Mouse (Mus musculus): ENCODE data around the gene Hsd17b13. TPM values are rescaled to one million over a fixed set of nuclear protein-coding genes. Genes with fewer than 3 reads are reported as not detected.

Hsd17b13 gene
- total and polyA plus RNA-seq, 2 experiments from 2014 or later: 0.16 TPM; not detected in 1

GRCm38 (mm10) chr5:103923755-103924154 lies 53.5 kb downstream of the Hsd17b13 start:
- no peaks in the 10 kb centered on the region for H3K4me1 ChIP-seq (ENCODE audit: insufficient read depth)
- H3K27me3 ChIP-seq (ENCODE audit: insufficient read depth, low read length): no peaks in the 10 kb centered on the region
- no peaks in the 10 kb centered on the region for H3K9me3 ChIP-seq (ENCODE audit: low read length)
- no peak overlapping the region for H3K9ac ChIP-seq
- TF ChIP-seq CTCF (IDR thresholded peaks at IDR 0.05; ENCODE audit: low read depth): no peak
- H3K36me3 ChIP-seq (ENCODE audit: insufficient read depth): no peaks in the 10 kb centered on the region
- ATAC-seq (no peak), DNase-seq (no peak)
- 94% methylated on average over 2 of the region's 2 CpGs for WGBS
- no peak overlapping the region for H3K27ac ChIP-seq (ENCODE audit: low read depth, low read length)
- no peak overlapping the region for H3K4me2 ChIP-seq (ENCODE audit: low read depth)
- H3K4me3 ChIP-seq (ENCODE audit: low read depth, low read length): no peak overlapping the region

- no peak overlapping the region for H3K4me2 ChIP-seq (ENCODE audit: low read depth)
- no peak for TF ChIP-seq CTCF (IDR thresholded peaks at IDR 0.05; ENCODE audit: low read depth)
- H3K9me3 ChIP-seq (ENCODE audit: low read length): no peaks in the 10 kb centered on the region
- H3K27ac ChIP-seq (ENCODE audit: low read depth, low read length): no peak overlapping the region
- no peaks in the 10 kb centered on the region for H3K4me1 ChIP-seq (ENCODE audit: insufficient read depth)
- H3K4me3 ChIP-seq (ENCODE audit: low read depth, low read length): no peak overlapping the region
- 81% methylated on average over 6 of the region's 6 CpGs for WGBS
- no peaks in the 10 kb centered on the region for H3K27me3 ChIP-seq (ENCODE audit: insufficient read depth, low read length)
- H3K9ac ChIP-seq: no peak overlapping the region
- DNase-seq: no peak
- ATAC-seq: no peak
- H3K36me3 ChIP-seq (ENCODE audit: insufficient read depth): no peaks in the 10 kb centered on the region
These were observed 54.1 kb downstream of the Hsd17b13 start for GRCm38 (mm10) chr5:103923101-103923500.

GRCm38 (mm10) chr5:103922436-103922835 lies 54.8 kb downstream of the Hsd17b13 start:
- no peak for ATAC-seq

GRCm38 (mm10) chr5:103919497-103919896 lies 57.7 kb downstream of the Hsd17b13 start:
- 92% methylated on average over 4 of the region's 4 CpGs for WGBS
- no peak for TF ChIP-seq CTCF (IDR thresholded peaks at IDR 0.05; ENCODE audit: low read depth)

More at GRCm38 (mm10) chr5:103922436-103922835, 54.8 kb downstream of the Hsd17b13 start:
- Histone ChIP-seq H3K9ac (no peak overlapping the region), H3K4me2 (ENCODE audit: low read depth) (no peak overlapping the region), H3K27ac (ENCODE audit: low read depth, low read length) (no peak overlapping the region), H3K4me3 (ENCODE audit: low read depth, low read length) (no peak overlapping the region), H3K4me1 (ENCODE audit: insufficient read depth) (no peaks in the 10 kb centered on the region), H3K27me3 (ENCODE audit: insufficient read depth, low read length) (no peaks in the 10 kb centered on the region), H3K9me3 (ENCODE audit: low read length) (no peaks in the 10 kb centered on the region), H3K36me3 (ENCODE audit: insufficient read depth) (no peaks in the 10 kb centered on the region)
- no peak for DNase-seq
- 65% methylated on average over 5 of the region's 5 CpGs for WGBS
- TF ChIP-seq CTCF (IDR thresholded peaks at IDR 0.05; ENCODE audit: low read depth): no peak

GRCm38 (mm10) chr5:103918233-103918632 lies 59.0 kb downstream of the Hsd17b13 start:
- TF ChIP-seq CTCF (IDR thresholded peaks at IDR 0.05; ENCODE audit: low read depth): no peak
- 82% methylated on average over 3 of the region's 3 CpGs for WGBS
- H3K4me3 ChIP-seq (ENCODE audit: low read depth, low read length): no peak overlapping the region
- H3K27me3 ChIP-seq (ENCODE audit: insufficient read depth, low read length): no peaks in the 10 kb centered on the region
- H3K36me3 ChIP-seq (ENCODE audit: insufficient read depth): no peaks in the 10 kb centered on the region
- ATAC-seq (no peak), DNase-seq (no peak)
- no peak overlapping the region for H3K4me2 ChIP-seq (ENCODE audit: low read depth)
- no peak overlapping the region for H3K27ac ChIP-seq (ENCODE audit: low read depth, low read length)
- H3K4me1 ChIP-seq (ENCODE audit: insufficient read depth): no peaks in the 10 kb centered on the region
- no peak overlapping the region for H3K9ac ChIP-seq
- no peaks in the 10 kb centered on the region for H3K9me3 ChIP-seq (ENCODE audit: low read length)

More at GRCm38 (mm10) chr5:103919497-103919896, 57.7 kb downstream of the Hsd17b13 start:
- no peak overlapping the region for H3K27ac ChIP-seq (ENCODE audit: low read depth, low read length)
- no peak overlapping the region for H3K4me3 ChIP-seq (ENCODE audit: low read depth, low read length)
- no peak overlapping the region for H3K4me2 ChIP-seq (ENCODE audit: low read depth)
- no peaks in the 10 kb centered on the region for H3K9me3 ChIP-seq (ENCODE audit: low read length)
- no peaks in the 10 kb centered on the region for H3K27me3 ChIP-seq (ENCODE audit: insufficient read depth, low read length)
- H3K36me3 ChIP-seq (ENCODE audit: insufficient read depth): no peaks in the 10 kb centered on the region
- ATAC-seq (no peak), DNase-seq (no peak)
- no peaks in the 10 kb centered on the region for H3K4me1 ChIP-seq (ENCODE audit: insufficient read depth)
- H3K9ac ChIP-seq: no peak overlapping the region

GRCm38 (mm10) chr5:103917357-103917895 lies 59.8 kb downstream of the Hsd17b13 start:
- TF ChIP-seq CTCF (IDR thresholded peaks at IDR 0.05; ENCODE audit: low read depth): peak; percentile 42
- Histone ChIP-seq H3K27ac (ENCODE audit: low read depth, low read length) (no peak overlapping the region), H3K4me2 (ENCODE audit: low read depth) (no peak overlapping the region), H3K9ac (no peak overlapping the region), H3K9me3 (ENCODE audit: low read length) (no peaks in the 10 kb centered on the region), H3K27me3 (ENCODE audit: insufficient read depth, low read length) (no peaks in the 10 kb centered on the region), H3K4me3 (ENCODE audit: low read depth, low read length) (no peak overlapping the region), H3K4me1 (ENCODE audit: insufficient read depth) (no peaks in the 10 kb centered on the region), H3K36me3 (ENCODE audit: insufficient read depth) (no peaks in the 10 kb centered on the region)
- WGBS: 31% methylated on average over 8 of the region's 8 CpGs
- ATAC-seq: peak; percentile 42
- DNase-seq: peak; percentile 29

- Histone ChIP-seq H3K27me3 (ENCODE audit: insufficient read depth, low read length) (no peaks in the 10 kb centered on the region), H3K4me2 (ENCODE audit: low read depth) (no peak overlapping the region), H3K9me3 (ENCODE audit: low read length) (no peaks in the 10 kb centered on the region), H3K4me1 (ENCODE audit: insufficient read depth) (no peaks in the 10 kb centered on the region), H3K36me3 (ENCODE audit: insufficient read depth) (no peaks in the 10 kb centered on the region), H3K9ac (no peak overlapping the region), H3K27ac (ENCODE audit: low read depth, low read length) (no peak overlapping the region), H3K4me3 (ENCODE audit: low read depth, low read length) (no peak overlapping the region)
- ATAC-seq (no peak), DNase-seq (no peak)
- WGBS: 54% methylated on average over 12 of the region's 12 CpGs
- TF ChIP-seq CTCF (IDR thresholded peaks at IDR 0.05; ENCODE audit: low read depth): no peak
These were observed 60.4 kb downstream of the Hsd17b13 start for GRCm38 (mm10) chr5:103916595-103917356.
